Mouse (Mus musculus): ENCODE data around the gene Bcor. TPM values are rescaled to one million over a fixed set of nuclear protein-coding genes. Genes with fewer than 3 reads are reported as not detected.

The Bcor gene
- total RNA-seq, 2 experiments from 2014 or later, result 21.1 to 23.3 TPM

DNA sequence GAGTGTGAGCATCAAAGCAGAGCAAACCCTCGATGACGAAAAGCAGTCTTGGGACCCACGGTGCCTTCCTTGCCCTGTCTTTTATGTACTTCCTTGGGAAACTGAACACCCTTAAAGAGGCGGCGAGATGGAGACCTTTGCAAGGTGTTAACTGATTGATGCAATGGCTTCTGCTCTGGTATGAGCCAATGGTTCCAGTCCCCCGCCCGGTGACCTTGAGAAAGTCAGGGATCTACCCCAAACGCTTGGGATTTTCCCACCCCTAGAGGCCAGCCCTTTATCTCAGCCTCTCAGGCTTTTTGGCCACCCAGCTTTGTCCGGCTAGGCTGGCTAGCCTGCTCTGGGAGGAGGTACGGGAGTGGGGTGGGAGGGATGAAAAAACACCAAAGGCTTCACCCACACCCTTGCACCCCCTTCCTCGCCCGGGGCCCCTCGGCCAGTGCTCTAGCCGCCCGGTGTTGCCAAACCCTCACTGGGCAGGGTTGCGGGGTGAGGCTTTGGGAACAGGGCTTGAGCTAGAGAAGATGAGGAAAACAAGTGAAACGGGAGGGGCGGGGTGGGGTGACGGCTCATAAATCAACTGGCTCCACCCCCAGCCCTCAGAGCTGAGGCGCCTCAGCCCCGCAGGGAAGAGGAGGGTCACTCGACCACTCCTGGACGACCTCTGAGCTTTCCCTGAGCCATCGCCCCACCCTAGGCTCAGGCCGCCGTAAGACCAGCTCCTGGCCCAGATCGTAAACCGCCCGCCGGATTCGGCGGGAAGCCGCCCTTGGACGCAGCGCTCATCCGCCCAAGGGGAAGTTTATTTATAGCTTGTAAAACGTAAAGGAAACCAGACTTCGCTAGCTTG is 154.7 kb downstream of the Bcor start:
- peak; percentile 49 for DNase-seq

DNA sequence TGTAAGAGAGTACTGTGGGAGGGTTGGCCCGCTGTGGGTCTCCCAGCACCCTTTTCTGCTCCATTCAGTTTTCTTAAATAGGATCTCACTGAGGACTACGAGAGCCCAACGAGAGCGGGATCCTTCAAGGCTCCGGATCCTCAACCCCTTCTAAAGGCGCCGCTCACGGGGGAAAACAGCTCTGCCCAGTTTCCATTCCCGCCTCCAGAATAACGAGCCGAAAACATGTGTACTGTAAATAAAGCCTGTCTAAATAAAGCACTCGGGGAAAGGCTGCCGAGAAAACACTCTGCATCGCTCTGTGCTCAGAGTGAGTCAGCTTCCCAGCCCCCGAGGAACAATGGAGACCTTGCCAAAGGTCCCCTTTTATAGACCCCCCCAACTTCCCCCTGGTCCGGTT is 155.7 kb downstream of the Bcor start:
- no peak for DNase-seq

DNA sequence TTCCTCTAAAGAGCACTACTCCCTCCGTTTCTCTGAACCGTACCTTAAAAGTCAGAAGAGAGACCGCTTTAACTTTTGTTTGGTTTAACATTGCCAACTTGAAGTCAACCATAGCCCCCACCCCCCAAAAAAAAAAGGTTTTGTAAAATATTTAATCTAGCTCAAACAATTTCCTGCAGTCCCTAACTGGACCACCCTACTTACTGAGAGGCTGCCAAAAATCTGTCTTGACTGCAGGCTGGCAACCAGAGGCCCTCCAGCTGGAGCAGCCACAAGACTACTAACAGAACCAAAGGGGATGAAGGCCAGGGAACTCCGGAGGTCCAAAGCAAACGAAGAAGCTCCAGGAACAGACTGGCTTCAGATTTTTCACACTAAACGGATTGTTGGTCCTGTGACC is 156.2 kb downstream of the Bcor start:
- DNase-seq, result no peak

DNA sequence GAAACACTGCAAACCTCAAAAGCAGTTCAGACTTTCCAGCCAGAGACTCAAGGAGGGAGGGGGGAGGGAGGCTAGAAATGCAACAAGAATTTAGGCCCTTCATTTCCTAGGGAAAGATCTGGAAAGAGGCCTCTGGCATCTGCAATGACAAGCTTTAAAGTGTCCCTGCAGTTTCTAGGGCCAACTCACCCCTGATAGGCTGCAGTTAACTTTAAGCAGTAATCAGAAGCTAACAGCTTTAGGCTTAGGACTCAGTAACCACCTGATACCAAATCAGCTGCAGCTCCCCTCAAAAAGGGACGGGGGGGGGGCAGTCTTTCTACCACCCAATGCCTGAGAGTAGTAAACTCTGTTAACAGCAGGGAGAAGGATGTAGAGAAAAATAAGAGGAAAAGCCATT is 156.6 kb downstream of the Bcor start:
- no peak for DNase-seq

DNA sequence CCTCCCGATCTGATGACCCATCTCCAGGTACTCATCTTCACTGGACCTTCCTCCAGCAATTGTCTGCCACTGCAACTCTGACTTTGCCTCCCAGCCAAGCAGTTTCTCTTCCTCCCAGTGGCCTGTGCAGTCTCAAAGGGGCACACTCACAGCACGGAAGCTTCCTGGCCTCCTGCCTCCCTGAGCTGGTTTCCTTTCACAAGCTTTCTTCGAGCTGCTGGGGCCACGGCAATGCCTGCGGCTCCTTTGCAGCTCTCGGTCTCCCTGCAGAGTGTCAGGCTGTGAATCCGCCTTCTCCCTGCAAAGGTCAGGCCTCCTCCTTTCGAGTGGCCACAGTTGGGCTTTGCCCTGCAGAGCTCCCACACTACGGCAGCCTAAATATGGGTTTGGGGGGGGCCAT is 157.0 kb downstream of the Bcor start:
- no peak for DNase-seq

DNA sequence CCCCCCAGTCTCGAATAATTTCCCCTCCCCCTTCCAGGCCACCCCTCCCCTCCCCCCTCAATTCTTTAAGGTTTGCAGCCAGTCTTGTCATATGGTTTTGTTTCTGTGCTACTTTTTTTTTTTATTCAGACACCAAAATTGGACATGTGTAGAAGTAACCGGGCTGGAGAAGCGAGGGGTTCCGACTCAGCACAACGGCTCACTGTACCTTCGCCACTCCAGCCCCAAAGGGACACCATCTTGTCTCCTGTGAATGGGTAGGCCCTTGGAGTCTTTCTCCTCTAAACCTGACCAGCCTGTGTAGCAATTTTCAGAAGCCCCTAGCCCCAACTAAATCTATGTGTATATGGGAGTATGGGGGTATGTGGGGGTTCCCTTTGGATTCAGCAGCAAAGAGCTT is 157.6 kb downstream of the Bcor start:
- no peak for DNase-seq

DNA sequence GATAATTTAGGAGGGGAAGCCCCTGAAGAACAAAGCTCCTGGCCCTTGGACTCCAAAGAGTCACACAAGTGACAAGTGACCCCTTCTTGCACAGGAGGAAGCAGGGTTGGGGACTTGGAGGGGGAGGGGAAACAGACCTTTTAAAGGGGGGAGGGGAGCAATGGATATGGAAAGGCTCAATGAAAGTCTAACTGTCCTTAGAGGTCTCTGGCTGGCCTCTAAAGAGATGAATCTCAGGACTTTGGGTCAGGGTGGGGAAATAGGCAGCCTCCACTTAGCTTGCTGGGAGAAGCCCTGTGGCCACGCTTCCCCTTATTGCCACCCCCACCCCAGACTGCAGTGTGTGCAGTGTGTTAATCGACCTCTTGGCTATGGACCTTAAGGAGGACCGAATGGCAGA is 158.2 kb downstream of the Bcor start:
- no peak for DNase-seq

DNA sequence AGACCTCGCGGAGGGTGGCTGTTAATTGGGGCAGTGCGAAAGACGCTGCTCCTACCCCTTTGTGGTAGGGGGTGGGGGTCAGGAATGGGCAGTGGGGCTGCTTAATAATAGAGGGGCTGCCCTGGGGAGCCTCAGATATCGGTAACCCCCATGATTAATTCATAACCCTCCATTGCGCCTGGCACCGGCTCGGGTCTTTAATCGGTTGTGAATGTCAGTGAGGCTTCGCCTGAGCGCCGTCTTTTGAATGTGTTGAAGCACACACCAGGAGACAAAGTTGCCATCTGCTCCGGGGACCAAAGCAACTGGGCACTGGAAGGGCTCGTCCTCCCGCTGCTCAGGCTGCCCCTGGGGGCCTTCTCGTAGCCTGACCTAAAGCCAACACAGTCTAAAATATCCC is 158.8 kb downstream of the Bcor start:
- no peak for DNase-seq

DNA sequence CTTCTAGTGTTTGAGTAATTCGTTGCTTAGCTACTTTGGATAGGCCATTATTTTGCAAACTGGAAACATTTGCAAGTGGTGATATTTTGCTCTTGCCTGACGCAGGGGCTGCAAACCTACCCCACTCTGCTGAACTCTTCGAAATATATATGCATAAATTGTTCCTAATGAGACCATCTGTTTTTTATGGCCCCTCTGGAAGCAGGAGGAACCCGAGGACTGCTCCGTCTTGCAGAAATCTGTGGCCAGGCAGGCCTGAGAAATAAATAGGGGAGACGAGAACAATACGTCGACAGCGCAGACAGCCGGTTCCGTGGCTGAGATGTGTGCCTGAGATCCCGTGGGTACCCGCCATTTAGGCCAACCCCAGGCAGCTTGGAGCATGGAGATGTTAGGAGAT is 159.5 kb downstream of the Bcor start:
- DNase-seq, result no peak

DNA sequence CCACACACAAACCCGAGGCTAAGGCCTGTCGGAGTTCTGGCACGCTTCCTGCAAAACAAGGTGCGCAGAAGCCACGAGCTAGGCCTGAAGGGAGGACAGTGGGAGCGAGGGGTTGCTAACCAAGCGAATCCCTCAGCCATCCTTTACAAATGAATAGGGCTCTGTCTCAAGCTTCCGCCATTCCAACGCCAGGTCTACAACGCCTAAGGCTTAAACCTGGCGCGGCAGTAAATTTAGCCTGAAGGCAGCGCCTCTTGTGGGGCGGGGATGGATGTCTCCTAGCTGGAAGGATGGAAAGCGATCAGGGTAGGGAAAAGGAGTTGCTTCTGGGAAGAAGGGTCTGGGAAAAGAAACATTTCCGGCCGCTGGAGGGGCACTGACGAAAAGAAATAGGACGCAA is 160.2 kb downstream of the Bcor start:
- no peak for DNase-seq

DNA sequence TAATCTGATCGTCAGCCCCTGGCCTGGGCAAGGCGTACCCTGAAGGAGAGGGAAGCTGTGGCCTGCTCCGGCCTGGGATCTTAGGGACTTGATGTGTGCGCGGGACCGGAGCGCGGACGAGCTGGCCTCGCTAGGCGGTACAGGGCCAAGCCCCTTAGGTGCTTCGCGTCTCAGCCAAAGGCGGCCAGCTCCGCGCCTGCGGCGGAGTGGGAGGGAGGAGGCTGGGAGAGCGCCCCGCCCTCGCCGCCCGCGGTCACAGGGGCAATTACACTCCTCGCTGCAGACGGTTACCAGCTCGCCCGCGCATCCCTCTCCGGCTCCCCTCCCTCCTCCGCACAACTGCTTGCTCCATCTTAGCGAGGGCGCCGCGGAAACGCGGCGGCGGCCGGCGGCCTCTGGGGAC is 161.2 kb downstream of the Bcor start:
- DNase-seq, result peak; percentile 69

DNA sequence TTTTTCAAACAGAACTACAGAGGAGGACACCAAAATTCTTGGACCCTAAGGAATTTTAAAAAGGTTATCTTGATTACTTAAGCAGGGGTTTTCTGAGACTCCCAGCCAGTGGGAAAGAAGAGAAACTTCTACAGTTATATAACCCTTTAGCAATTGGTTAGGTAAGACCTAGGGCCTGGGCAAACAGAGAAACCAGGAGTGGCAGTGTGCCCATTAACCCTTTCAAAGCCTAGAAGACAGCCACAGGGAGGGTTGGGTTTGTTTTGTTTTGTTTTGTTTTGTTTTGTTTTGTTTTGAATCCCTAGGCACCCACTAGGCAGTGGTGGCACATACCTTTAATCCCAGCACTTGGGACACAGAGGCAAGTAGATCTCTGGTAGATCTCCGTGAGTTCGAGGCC is 163.3 kb downstream of the Bcor start:
- DNase-seq, result no peak

DNA sequence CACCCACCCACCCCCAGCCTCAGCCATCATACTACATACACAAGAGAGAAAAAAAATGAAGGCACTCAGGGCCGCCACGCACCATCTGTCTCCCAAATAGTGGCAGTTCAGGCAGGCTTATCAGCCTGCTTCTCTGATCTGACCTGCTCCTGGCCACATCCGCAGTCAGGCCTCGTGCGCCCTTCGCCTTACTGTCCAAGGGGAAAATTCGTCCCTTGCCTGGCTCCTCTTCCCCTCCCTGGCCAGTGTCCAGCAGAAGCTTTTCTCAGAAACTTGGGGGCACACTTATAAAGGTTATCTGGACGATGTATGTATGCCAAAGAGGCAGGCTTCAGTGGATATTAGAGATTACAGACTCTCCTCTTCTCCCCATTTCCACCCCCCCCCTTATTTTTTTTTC is 163.7 kb downstream of the Bcor start:
- DNase-seq, result no peak

DNA sequence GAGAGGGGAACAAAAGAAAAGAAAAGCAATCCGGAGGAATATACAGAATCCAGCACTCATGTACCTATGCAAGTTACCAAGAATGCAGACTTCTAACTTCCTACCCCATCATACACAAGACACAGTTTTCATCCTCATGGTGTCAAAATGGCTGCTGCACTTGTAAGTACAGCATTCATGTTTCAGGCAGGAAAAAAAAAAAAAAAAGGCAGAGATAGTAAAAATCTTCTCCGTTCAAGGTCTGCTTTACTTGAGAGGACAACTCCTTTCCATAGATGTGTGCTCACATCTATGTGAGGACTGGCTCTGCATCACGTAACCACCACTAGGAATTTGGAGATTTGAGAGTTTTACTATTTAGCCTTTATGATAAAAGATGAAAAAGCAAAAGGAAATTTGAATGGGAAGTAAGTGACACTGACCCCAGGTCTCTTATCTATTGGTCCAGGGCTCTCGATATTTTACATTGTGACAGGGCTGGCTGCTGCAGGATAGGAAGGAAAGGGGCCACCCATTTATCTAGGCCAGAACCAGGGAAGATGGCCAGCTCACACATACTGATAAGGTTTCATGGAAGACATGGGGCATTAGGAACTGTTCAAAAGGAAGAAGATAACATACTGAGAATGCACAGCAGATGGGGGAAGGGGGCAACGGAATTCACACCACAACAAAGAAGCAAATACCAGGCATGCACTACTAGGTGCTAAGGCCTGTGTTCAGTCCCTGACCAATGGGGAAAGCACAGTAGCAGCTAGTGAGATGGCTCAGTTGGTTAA is 166.3 kb downstream of the Bcor start:
- DNase-seq, result no peak

DNA sequence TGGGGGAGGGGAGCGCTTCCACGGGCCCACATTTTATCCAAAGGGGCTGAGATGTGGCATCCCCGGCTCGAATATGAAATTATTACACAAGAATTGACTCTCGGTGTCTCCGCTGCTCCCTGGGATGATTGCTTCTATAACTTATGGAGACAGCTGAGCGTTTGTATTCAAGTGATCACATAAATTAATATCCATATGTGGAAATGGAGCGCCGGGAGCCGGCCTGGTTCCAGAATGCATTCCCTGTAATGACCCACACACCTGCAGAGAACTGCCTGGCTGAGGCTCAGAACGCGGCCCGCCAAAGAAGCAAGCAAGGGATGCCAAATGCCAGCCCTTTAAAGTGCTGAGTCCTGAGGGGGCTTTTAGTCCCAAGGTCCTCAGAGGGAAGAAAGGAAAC is 170.7 kb downstream of the Bcor start:
- DNase-seq, result no peak

DNA sequence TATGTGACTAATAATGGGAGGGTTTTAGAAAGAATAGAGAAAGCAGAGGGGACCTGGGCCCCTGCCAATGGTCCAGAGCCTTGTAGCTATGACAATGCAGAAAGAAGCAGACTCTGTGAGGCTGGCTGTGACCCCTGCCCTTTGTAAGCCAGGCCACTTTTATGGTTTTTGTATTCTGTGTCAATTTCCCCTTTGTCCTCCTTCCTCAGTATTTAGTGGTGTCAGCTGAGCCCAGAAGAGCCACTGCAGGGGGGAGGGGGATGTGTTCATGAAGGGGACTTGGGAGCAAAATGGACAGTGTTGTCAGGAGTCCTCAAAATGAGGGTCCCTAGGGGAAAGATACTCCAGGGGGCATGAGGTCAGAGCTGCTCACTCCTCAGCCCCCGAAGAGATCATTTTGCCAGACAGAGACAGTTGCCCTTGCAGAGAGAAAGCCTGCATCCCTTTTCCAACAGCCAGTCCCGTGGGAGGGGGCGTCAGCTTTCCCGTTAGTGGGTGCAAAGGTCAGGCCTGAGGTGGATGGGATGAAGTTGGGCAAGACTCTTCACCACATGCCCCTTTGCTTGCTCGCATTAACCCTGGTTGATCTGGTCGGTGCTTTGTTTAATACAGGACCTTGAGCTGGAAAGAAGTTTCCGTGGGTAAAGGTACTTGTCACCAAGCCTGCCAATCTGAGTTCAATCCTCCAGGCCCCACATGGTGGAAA is 171.8 kb downstream of the Bcor start:
- DNase-seq, result no peak

DNA sequence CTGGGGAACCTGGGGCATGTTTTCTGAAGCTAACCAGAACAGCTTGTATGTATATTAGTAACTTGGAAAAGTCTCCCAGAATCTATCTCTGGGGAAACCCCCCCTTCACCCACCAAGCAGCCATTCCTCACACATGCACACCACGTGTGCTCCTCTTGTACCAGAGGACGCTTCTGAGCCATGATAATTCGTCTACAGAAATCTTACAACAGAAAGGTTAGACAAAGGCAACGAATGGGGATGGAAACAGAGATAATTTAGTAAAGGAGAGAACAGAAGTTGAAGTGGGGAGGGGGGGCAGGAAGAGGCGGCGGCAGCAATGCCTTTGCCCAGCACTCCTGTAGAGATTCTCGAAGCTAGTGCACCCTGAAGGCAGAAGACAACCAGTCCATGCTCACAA is 172.6 kb downstream of the Bcor start:
- DNase-seq, result no peak
